Comparison of ENCODE assay signal across 9 mouse cellular contexts in the genomic region with DNA sequence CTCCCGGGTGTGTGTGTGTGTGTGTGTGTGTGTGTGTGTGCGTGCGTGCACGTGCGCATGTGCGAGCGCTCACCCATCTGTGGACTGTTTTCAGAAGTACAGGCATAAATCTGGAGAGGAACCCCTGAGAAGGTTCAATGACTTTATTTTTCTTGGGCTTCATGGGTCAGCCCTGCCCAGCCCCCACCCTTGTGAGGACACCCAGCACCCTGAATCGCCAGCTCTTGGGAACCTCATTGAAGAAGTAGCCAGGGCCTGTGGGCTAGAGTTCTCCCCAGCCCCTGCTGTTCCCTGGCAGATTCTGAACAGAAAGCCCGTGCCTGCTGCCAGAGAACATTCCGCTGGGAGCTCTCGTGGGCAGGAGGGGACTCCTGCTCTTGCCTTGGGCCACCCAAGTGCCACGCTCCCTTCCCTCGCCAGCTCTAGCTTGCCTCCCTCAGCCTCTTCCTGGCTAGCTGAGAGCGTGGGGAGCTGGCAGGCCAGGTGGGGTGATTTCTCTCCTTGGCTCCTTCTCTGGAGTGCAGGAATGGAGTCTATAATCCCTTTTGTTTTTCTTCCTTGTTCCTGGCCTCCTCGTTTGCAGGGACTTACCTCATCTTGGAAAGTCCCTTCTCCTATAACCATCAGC. TPM values are rescaled to one million over a fixed set of nuclear protein-coding genes. Genes with fewer than 3 reads are reported as not detected.
DNase-seq lines count a peak whose midpoint lies in the region; ATAC-seq and TF ChIP-seq lines count a peak whose summit lies in the region.
"Had no signal": no experiment of that assay in that cellular context is flagged by ENCODE, and none has a peak within 500 bp of the region (broad histone marks: within the 10 kb centered on the region; RNA-seq: fewer than 3 reads in every experiment).

No protein-coding gene starts in this region.

- H3K4me1 ChIP-seq in olfactory bulb, adult 2 months (ENCODE audit: control insufficient read depth, insufficient read depth, low read length): peaks cover 50% of the 10 kb centered on the region

- DNase-seq in adrenal gland, postnatal 10 days: peak; percentile 63
- no peak for DNase-seq in adrenal gland, adult 18-20 months (ENCODE audit: low spot score in 2 of 2)
- DNase-seq in right cerebral cortex, postnatal 10 days (ENCODE audit: low spot score in 2 of 2): peak; percentile 72 to 78
- DNase-seq in right cerebral cortex, postnatal 4 days: no peak
- peak; percentile 52 to 58 for DNase-seq in heart, postnatal 14 days
- DNase-seq in layer of hippocampus, adult 8-10 months (ENCODE audit: low spot score in 2 of 2): peak; percentile 57 to 58

- 39% methylated on average over 15 of the region's 15 CpGs for WGBS in olfactory bulb, adult 2 months

- peak overlapping the region; percentile 71; the same call in 1 of the 2 replicates for H3K27ac ChIP-seq in olfactory bulb, adult 2 months (ENCODE audit: insufficient read depth, low read depth, low read length)
- H3K27ac ChIP-seq: limb, embryonic 12.5 days had no signal

- no peak for TF ChIP-seq CTCF in olfactory bulb, adult 2 months (IDR thresholded peaks at IDR 0.05; ENCODE audit: insufficient read depth, low read depth, low read length)

- no peak for TF ChIP-seq POLR2A in olfactory bulb, adult 2 months (IDR thresholded peaks at IDR 0.05; ENCODE audit: insufficient read depth, low read depth, low read length)

- ATAC-seq in erythroid progenitor cell, adult 5-6 weeks (replicated peaks; ENCODE audit: low FRiP score, poor library complexity, severe bottlenecking): no peak

- no peak overlapping the region for H3K4me3 ChIP-seq in olfactory bulb, adult 2 months (ENCODE audit: insufficient read depth, low read depth, low read length)
- H3K4me3 ChIP-seq: limb, embryonic 12.5 days had no signal

- intact Hi-C loops in heart, postnatal 14 days (cut with DNase I): loop anchor here (2.0 kb wide), 1 partner anchor 15 kb away; no protein-coding TSS in a partner anchor

RNA-seq across cellular contexts. Expression of a gene that starts 17.7 kb away (rescaled TPM):
- total RNA-seq in adrenal gland, postnatal 10 days (2021): 10 to 100 TPM; 37.9 to 41.6 TPM
- 10 to 100 TPM; 46.5 to 56.8 TPM for total RNA-seq in adrenal gland, adult 18-20 months (2021)
- total RNA-seq in heart, postnatal 14 days (2021): 10 to 100 TPM; 47.6 to 50.0 TPM
- 10 to 100 TPM; 91.0 to 98.4 (median 93.7) TPM for total RNA-seq in layer of hippocampus, adult 8-10 months (2022)
- polyA plus RNA-seq in olfactory bulb, adult 2 months (2012; ENCODE audit: insufficient read depth, insufficient read length, low replicate concordance, missing spikeins): not detected in 2 replicates
- 4.2 and 9.4 TPM in 2 replicates for total RNA-seq in erythroid progenitor cell, adult 5-6 weeks (2015; ENCODE audit: low replicate concordance)
- total RNA-seq in erythroid progenitor cell, adult 5-6 weeks (2017; ENCODE audit: low replicate concordance): 5.5 and 7.7 TPM in 2 replicates

Comparison
In these comparisons a context has a peak if more than half of its experiments do, and no peak if none do; other contexts are left out.
1. DNase-seq: peak in adrenal gland, postnatal 10 days (single experiment), right cerebral cortex, postnatal 10 days (2 of 2), heart, postnatal 14 days (2 of 2) and layer of hippocampus, adult 8-10 months (2 of 2); none in adrenal gland, adult 18-20 months (0 of 2) and right cerebral cortex, postnatal 4 days (single experiment).